Mouse (Mus musculus) c-Kit-positive CD71-negative TER-119-negative erythroid progenitor cells, embryonic 14.5 days (primary cell): Measurements from ENCODE around the gene Ttll3.

ENCODE experiments used
- DNase-seq: peaks from one replicate; pipeline ENCODE4 v3.0.0-alpha.2; 2013; ENCODE audit warnings: low read depth

The Ttll3 gene

DNA sequence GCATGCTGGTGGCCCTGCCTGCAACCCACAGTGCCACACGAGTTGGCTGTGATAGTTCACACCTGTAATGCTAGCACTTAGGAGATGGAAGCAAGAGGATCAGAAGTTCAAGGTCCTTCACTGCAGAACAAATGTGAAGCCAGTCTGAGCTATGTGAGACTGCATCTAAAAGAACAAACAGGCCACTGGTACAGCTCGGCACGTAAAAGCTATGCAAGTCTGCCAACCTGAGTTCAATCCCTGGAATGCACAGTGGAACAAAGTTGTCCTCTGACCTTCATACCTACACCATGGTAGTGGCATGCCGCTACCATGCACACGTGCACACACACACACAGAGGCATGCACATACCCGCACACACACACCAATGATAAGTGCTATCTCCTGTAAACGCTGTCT, 35.1 kb downstream of the Ttll3 start:
- DNase-seq, result no peak

DNA sequence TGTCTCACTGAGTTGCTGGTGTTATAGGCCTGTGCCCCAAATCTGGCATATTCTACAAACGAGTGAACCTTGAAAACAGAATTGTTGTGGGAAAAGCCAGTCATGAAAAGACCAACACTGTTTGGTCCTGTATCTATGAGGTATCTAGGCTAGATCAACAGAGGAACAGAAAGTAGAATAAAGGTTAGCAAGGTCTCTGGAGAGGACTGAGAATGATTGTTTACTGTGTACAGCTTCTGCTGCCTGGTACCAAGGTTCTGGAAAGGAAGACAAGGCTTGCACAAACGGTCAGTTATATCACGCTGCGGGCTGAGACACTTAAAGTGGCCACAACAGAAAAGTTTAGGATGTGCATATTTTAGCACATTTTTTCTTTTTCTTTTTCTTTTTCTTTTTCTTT, 37.6 kb downstream of the Ttll3 start:
- DNase-seq, result no peak

DNA sequence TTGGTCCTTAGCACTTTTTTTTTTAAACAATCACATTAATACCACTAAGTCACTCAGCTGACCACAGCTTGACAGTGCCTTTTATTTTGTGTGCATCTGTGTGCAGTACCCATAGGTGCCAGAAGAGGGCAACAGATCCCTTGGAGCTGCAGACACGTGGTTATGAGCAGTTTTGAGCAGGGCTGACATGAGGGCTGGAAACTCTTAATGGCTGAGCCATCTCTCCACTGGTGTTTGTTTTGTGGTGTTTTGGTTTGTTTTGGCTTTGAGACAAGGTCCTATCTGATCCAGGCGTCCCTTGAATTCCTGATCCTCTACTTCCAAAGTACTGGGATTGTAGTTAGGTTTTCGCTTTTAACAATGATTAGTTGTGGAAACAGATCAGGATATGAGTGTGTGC, 38.3 kb downstream of the Ttll3 start:
- DNase-seq, result no peak

DNA sequence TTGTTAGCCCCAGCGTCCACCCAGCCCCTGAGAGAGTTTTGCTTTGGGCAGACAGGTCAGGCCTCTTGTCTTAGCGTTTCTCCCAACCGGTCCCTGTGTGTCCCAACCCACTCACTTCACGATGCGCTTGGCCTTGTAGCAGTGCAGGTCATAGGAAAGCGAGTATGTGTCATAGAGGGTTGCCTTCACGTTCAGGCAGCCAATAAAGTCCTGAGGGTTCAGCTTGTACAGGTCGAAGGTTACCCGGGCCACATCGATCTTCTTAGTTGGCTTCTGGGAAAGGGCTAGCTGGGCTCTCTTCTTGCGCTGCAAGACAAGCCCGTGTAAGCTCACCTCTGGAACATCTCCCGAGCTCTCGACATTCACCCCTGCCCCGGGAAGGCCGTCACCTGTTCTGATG, 38.9 kb downstream of the Ttll3 start:
- DNase-seq, result no peak

DNA sequence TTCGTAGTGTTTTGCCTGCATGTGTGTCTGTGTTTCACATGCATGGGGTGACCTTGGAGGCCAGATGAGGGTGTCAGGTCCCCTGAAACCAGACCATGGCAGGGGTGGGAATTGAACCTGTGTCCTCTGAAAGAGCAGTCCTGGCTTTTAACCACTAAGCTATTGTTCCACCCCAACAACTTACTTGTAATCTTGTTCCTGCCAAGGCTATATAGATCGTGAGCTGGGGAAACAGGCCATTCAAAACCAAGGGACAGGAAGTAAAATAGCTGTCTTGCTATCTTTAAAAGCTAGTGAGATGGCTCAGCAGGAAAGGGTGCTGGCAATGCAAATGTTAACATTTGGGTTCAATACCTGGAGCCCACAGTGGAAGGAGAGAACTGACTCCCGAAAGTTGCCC, 40.9 kb downstream of the Ttll3 start:
- DNase-seq, result no peak

DNA sequence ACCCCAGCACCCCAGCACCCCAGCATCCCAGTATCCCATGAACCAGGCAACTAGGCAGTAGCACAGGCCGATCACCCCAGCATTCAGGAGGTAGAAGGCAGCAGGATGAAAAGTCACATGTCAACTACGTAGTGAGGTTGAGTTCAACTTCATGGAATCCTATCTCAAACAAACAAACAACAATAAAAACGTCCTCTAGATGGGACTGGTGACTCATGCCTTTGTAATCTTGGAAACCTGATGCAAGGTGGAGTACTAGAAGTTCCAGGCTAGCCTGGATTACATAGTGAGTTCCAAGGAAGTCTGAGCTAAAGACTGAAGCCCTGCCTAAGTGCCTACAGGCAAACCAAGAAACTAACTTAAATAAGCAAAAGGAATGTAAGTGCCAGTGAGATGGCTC, 41.8 kb downstream of the Ttll3 start:
- DNase-seq, result no peak

DNA sequence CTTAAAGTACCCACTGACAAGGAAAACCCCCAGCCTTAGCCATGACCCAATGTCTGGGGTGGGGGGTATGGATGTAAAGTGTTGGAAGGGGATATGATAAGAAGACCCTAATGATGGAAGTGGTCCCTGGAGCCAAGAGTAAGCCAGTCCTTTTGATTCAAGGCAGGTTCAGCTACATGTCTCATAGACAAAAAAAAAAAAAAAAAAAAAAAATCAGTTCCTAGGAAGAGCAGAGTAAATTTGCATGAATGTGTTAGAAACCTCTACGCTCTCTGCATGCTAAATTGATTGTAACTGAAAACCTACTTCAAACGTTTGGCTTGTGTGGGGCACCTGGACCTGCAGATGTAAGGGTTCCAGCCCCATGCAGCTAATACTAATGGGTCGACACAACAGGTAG, 42.7 kb downstream of the Ttll3 start:
- DNase-seq, result no peak

DNA sequence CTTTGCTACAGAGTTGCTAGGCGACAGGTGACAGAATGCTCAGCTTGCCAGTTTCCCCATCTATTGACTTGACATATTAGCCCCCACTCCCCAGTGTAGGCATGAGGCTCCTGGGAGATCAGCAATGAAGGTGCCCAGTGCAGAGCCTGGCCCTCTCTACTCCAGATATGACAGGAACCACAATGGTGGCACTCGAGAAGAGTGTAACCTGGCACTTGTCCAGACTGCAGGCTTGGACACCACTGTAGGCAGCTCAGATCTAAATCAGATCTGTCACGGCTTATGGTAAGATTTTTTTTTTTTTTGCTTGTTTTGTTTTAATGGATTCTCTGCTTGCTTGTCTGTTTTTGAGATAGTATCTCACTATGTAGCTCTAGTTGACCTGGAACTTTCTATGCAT, 44.6 kb downstream of the Ttll3 start:
- DNase-seq, result no peak

DNA sequence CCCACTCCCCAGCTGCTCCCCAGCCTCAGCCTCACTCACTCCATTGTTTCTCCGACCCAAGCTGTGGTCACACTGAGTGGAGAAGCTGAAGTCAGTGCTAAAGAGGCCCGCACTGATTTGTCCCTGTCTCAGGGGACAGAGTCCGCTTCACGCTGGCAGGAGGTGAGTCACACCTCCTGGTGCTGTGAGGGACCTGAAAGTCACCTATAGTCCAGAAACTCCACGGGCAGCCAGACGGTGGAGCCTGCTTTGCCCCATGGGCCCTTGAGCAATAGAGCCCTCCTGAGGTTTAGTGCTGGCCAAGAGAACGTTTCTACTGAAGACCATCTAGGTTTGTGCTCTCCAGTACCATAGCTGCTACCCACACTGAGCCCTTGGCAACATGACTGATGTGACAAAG, 45.6 kb downstream of the Ttll3 start:
- no peak for DNase-seq

DNA sequence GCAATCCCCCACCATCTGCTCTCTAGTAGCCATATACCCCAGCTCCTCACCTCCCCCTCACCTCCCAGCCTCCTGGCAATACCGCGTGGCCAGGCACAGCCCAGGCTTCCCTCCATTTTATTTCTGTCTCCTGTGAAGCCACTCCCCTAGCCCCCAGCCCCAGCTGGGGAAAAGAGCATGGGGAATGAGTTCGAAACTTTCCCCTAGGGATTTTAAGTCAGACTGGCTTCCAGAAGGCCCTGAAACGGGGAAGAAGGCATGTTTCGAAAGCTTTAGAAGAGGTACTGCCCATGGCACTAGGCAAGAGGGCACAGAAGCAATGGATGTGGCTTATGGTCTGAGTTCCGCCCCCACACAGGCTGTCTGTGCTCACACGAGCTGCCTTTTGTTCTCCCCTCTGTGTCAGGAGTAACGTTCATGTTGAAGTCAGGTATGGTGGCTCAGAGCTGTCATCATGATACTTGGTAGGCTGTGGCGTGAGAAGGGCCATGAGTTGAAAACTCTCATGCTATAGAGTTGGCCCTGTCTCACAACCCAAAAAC, 46.7 kb downstream of the Ttll3 start, which contains the start of gene Cidec:
Cidec (minus strand) TSS at position 97 of the 542 bp plus-strand sequence.
- no peak for DNase-seq

DNA sequence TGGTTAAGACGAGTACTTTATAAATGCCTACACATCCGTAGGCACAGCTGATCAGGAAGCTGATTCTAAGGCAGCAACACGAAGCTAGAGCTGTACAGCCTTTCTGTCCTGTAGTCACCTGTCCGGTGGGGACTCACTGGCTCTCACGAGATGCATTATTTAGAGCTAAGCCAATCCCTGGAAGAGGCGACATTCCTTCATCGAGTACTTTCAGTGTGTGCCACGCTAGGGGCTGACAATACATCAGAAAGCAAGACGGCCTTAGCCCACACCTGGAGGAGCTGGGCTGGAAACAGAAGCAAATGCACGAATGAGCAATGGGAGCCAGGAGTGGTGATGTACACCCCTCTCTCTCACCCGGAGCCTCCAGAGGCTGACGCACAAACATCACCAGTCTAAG, 48.1 kb downstream of the Ttll3 start:
- no peak for DNase-seq

DNA sequence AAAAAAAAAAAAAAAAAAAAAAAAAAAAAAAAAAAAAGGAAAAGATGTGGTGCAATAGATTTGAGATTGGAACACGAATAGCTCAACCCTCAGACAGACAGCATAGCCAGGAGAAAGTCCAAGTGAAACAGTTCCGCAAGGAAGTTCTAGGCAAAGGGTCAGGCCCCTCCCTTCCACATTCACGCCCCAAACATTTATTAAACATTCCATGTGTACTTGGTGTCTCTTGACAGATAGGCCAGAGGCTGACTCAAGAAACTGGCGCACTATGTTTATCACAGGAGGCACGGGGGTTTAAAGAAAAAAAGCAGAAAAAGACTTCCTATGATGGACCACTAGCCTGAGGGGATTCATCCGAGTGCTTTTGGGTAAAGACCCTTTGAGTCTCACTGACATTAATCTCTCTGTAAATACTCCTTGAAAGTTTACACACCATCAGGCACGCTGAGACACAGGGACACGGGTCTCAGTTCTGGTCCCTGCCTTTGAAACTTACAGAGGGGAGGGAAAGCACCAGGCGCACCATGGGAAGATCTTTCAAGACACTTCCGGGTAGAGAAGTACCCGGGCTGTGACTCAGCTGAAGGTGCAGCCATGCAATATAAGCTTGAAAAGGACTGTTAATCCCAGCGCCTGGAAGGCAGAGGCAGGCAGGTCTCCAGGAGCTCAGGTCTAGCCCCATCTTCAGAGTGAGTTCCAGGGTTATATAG, 49.8 kb downstream of the Ttll3 start:
- DNase-seq, result no peak

DNA sequence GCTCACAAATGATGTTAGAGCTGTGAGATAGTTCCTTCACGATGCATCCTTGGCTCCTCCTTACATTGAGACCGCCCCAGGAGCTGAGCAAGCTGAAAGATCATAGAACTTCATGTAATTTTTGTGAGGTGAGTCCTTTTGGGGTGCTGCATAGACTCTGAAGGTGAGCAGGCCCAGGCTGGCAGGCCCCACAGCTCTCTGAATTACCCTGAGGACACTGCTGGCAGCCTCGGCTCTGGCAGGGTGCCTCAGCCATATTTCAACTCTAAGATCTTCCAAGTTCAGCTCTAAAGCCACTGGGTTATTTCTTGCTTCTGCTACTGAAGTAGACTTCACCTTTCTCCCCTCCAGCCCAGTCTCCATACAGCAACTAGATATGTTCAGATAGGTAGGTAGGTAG, 51.6 kb downstream of the Ttll3 start:
- DNase-seq, result no peak

DNA sequence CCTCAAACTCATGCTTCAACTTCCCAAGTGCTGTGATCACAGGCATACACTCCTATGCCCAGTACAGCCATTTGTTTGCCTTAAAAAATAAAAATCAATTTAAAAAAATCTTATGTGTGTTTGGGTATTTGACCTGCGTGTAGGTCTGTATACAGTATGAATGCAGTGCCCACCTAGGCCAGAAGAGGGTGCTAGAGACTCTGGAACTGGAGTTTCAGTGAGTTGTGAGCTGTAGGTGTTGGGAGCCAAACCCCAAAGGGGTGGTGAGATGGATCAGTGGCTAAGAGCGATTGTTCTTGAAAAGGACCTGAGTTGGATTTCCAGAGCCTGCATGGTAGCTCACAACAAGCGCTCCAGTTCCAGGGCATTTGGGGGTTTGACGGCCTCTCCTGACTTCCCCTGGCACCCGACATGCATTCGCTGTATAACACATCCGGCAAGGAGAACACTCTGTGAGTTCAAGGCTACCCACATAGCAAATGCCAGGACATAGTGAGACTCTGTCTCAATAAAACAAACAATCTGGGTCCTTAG, 52.2 kb downstream of the Ttll3 start:
- peak; percentile 89 for DNase-seq

DNA sequence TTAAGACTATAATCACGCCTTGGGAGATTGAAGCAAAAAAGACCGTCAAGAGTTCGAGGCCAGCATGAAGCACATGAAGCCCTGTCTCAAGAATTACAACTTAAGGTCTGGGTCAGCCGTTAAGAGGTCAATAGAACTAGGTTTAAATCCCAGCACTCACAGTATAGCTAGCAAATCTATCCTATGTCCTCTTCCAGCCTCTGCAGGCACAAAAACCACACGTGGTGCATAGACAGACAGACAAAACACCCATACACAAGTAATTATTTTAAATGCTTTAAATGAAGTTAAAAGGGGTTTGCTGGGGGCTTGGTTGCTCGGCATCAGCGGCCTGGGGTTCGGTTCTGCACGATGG, 53.0 kb downstream of the Ttll3 start:
- no peak for DNase-seq

DNA sequence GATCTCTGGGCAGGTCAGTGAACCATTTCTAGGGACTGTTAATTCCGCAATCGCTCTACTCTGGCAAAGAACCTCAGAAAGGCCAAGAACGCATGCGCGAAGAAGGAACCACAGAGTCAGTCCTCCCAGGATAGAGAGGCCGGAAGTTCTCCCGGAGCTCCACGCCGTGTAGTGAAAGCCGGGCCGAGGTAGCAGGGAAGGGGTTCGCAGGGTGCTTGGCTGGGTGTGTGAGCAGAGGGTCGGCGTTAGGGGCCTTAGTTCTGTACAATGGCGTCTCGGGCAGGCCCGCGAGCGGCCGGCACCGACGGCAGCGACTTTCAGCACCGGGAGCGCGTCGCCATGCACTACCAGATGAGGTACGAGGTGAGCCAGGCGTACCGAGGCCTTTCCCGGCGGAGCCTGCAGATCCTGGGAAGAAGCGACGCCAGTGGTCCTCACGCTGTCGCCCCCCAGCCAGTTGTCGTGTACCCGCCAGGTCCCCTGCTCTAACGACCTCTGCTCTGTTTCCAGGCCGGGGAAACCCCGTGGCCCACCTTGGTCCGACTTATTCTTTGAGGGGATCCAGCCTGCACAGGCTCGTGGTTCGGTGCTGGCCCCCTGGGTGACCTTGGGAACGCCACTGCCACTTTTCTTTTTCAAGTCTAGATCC, 53.5 kb downstream of the Ttll3 start, which contains the start of gene Jagn1:
Jagn1 (plus strand) TSS at position 128 of the 649 bp plus-strand sequence.
- peak; percentile 98 for DNase-seq

DNA sequence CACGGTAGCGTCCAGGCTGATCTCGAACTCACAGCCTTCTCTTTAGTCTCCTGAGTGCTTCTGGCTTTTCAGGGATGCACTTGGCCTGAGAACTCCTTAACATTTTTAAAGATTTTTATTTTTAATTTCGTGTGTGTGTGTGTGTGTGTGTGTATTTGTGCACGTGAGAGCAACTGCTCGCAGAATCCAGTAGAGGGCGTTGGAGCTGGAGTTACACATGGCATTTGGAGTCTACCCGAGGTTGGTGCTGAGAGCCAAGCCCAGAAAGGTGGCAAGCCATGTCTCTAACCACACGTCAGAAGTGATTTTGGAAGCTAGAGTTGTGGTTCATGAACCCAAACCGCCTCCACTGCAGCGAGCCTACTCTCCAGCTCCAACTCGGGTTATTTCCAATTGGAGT, 54.0 kb downstream of the Ttll3 start:
- no peak for DNase-seq

DNA sequence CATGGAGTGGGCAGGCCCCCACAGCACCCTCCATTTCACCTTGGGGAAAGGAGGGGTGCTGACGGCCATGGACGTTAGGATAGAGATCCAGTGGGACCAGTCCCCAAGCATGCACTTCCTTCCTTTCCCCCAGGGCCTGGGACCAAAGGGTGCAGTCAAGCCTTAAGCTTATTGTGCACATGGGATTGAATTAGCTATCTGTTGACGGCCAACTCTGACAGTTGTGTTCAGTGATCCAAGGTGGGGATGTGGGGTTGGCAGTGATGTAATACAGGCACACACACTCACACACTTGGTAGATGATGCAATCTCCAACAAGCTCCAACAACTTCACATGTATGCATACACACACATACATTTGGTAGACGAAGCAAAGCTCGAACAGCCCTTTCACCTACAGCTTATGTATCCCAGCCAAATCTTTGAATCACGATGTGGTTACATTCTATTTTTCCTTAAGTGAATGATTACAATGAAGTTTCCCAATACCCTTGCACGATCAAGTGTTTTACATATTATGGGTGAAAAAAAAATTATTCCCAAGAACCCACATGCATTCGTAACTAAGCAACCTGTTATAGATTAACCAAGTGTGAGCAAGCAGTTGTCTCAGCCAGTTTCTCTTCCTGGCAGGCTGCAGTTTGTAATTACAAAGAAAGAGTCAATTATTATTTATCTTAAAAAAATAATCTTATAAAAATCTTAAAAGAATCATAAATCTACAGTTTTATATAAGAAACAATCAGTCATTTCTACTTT, 55.3 kb downstream of the Ttll3 start:
- no peak for DNase-seq

DNA sequence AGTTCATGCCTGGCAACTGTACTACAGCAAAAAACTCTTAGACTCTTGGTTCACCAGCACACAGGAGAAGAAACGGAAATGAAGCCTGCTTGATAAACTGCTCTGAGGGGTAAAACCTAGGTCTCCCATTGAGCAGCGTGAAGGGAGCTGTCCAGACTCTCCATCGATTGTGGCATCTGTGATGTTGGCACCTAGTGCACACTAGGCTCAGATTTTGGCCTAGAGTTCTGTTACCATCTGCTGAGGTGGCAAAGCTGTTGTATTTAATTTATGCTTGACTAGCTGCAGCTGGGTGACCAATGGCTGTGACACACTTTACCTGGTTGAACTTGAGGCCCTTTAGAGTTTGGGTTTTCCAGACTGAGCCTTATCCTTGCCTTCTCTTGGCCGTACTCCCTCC, 58.6 kb downstream of the Ttll3 start:
- DNase-seq, result no peak

DNA sequence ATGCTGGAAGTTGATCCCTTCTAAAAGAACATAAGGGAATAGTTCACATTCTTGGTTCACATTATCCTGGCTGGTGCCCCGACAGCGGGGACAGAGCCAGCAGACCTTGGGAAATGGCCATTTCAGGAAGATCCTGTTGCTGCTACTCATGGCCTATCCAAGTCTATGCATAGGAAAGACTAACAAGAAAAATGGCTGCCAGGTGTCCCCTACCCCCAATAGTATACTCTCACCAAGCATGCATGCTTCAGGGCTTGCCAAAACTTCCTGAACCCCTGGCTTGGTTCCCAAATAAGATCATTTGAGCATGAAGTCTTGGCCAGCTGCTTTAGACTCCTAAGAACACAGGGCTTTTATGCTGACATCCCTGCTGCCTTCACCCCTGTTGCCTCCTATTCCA, 62.8 kb downstream of the Ttll3 start:
- no peak for DNase-seq

DNA sequence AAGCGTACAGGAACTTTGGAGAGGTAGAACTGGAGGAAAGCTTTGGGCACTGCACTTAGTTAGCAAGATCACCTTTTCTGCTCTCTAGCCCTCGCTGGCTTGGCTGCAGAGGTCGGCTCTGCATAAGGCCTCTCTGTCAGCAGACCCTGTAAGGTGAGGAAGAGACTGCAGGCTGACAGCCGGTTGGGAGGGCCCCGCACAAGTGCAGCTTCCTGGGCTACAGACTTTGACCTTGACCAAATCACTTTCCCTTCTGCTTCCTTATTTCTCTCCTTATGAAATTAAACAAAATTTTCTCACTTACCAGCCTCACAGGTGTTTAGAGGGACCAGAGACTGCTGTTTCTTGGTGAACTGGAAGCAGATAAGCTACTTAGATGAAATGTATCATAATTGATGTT, 65.9 kb downstream of the Ttll3 start:
- no peak for DNase-seq

DNA sequence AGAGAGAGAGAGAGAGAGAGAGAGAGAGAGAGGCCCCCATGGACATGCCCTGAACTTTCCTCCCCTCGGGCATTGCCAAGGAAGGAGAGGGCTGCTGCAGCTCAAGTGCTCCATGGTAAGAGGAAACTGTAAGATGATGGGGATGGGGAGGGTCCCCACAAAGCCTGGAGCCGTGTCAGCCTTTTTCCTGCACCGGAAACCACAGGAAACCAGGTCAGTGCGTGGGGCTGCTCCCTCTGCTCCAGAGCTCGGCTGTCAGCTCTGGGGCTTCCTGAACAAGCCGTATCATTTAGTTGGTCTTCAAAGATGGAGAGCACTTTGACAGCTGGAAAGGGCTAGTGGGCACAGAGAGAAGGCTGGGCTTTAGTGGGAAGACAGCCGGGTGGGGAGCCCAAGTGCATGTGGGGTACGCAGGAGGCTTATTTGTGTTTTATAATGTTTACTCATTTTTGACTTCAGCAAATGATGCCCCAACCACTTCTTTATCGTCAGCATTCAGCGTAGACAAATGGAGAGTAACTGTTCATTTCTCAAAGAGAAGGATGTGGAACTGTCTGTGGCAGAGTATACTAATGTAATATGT, 69.0 kb downstream of the Ttll3 start, which contains the start of gene Il17re:
Il17re (plus strand) TSS at position 533 of the 583 bp plus-strand sequence.
- DNase-seq, result no peak
